Mouse (Mus musculus) E14TG2a.4 (cell line): ENCODE data around the gene Car10.

Source experiments
- CTCF ChIP-seq: conservative IDR thresholded peaks from 2 replicates; pipeline ENCODE4 v1.5.1; 2014; ENCODE audit warnings: low read length
- NANOG ChIP-seq: IDR thresholded peaks from 2 replicates; pipeline ENCODE4 v1.6.1; 2014; ENCODE audit warnings: borderline replicate concordance, low read length, mixed read lengths

DNA sequence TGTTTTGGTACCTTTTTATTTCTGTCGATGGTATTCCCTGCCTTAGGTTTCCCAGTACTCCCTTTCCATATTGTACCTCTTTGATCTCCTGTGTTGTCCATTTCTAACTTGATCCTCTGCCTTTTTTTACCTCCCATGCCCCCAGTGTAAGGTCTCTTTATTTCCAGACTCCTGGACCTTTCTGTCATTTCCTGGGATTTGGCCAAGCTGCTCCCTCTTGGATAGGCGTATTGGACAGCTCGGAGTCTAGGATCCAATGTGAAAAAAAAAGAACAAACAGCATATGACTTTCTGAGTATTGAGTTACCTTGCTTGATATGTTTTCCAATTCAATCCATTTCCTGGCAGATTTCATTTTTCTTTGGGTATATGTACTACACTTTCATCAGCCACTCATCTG, 102.2 kb downstream of the Car10 start:
- TF ChIP-seq CTCF, result no peak
- TF ChIP-seq NANOG, result no peak
